Mouse (Mus musculus) kidney, adult 2 months (tissue): ENCODE measurements around the gene Gm21958. TPM values are rescaled to one million over a fixed set of nuclear protein-coding genes. Genes with fewer than 3 reads are reported as not detected.

Experiments used
- DNase-seq: peaks from one replicate; pipeline ENCODE4 v3.0.0; 2021
- H3K27ac ChIP-seq: fragments of 200-500 bp; 2 replicates; pipeline ENCODE4 v1.5.1; 2012; ENCODE audit warnings: low read depth, low read length, control low read depth, inconsistent platforms; ENCODE audit not compliant: insufficient read depth
- H3K27me3 ChIP-seq: fragments of 200-500 bp; replicated peaks from 2 replicates; pipeline ENCODE4 v1.6.1; 2012; ENCODE audit warnings: mild to moderate bottlenecking, moderate library complexity, low read length, inconsistent platforms; ENCODE audit not compliant: control insufficient read depth, insufficient read depth
- H3K36me3 ChIP-seq: fragments of 200-500 bp; 2 replicates; pipeline ENCODE4 v1.6.1; 2012; ENCODE audit warnings: mild to moderate bottlenecking, moderate library complexity, low read length, inconsistent platforms; ENCODE audit not compliant: control insufficient read depth, insufficient read depth
- H3K4me1 ChIP-seq: fragments of 200-500 bp; 2 replicates; pipeline ENCODE4 v1.6.1; 2011; ENCODE audit warnings: low read length; ENCODE audit not compliant: control insufficient read depth, insufficient read depth
- H3K4me3 ChIP-seq: fragments of 200-500 bp; 2 replicates; pipeline ENCODE4 v1.5.1; 2011; ENCODE audit warnings: mild to moderate bottlenecking, low read depth, low read length, control low read depth; ENCODE audit not compliant: insufficient read depth
- CTCF ChIP-seq: fragments of 200-500 bp; conservative IDR thresholded peaks from 2 replicates; pipeline ENCODE4 v1.5.1; 2011; ENCODE audit warnings: low read depth, mild to moderate bottlenecking, control low read depth, low read length, moderate library complexity, mixed read lengths; ENCODE audit not compliant: insufficient read depth, insufficient read length
- POLR2A ChIP-seq: fragments of 200-500 bp; IDR thresholded peaks from one replicate; pipeline ENCODE4 v1.6.1; 2011; ENCODE audit warnings: low read depth, low read length, control low read depth
- WGBS: fragments of 180-500 bp; shearing (Covaris S2); methylation state at CpG from one replicate; pipeline ENCODE4 v1.1.7; 2018; 5-methylcytosine and 5-hydroxymethylcytosine counted together
- polyA plus RNA-seq: library from polyadenylated mRNA; depleted of rRNA; stranded (reverse); fragments of >200 nt; gene quantifications from 2 replicates; pipeline ENCODE4 v1.2.3, GENCODE M21; 2012; rRNA removed

Gene Gm21958
- polyA plus RNA-seq, result not detected in 2 replicates

DNA sequence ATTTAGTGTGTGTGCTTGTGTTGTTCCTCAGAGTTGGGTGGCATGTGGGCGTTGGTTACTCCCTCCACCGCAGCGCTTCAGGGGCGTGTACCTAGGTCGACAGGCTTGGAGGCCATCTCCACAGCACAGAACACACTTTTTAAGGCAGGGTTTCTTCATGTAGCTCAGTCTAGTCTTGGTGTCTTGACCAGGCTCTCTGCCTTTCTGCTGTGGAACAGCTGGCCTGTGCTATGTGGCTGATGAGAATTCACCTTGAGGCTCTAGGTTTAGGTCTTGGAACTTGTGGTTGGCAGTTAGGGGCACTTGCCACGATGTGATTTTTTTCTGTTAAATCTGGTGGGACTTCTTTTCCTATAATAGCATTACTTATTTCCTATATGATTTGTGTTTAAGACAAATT is at the start of gene Gm21958:
Gene Gm21958 (minus strand): TSS at position 101 of the 400 bp plus-strand sequence.
- 85% methylated on average over 6 of the region's 6 CpGs for WGBS
- H3K4me3 ChIP-seq, result no peak within 1 kb of the TSS
- no peak for DNase-seq
- no peaks in the 10 kb centered on the region for H3K4me1 ChIP-seq
- no peaks in the 10 kb centered on the region for H3K27me3 ChIP-seq
- TF ChIP-seq CTCF (no peak), POLR2A (no peak)
- H3K27ac ChIP-seq, result no peak within 1 kb of the TSS
- peaks cover 13% of the 10 kb centered on the region for H3K36me3 ChIP-seq

DNA sequence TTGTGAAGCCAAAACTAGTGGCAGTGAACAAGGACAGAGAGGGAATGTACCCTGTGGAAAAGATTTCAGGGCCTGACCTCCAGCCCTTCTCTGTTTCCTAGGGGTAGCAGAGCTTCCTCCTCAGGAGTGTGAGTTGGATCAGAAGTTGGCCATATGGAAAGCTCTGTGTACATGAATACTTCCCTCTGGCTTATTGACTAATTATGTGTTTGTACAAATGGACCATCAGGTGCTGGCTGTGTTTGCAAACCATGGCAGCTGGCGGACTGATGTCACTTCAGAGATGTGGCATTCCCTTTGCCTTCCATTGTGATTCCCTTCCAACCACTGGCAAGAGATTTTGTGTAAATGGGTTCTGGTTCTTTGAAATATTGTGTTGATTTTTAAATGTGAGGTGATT is 47.1 kb upstream of the Gm21958 start:
- no peak for TF ChIP-seq CTCF
- no peak for TF ChIP-seq POLR2A
- no peaks in the 10 kb centered on the region for H3K36me3 ChIP-seq
- WGBS, result 98% methylated on average over 1 of the region's 1 CpGs

DNA sequence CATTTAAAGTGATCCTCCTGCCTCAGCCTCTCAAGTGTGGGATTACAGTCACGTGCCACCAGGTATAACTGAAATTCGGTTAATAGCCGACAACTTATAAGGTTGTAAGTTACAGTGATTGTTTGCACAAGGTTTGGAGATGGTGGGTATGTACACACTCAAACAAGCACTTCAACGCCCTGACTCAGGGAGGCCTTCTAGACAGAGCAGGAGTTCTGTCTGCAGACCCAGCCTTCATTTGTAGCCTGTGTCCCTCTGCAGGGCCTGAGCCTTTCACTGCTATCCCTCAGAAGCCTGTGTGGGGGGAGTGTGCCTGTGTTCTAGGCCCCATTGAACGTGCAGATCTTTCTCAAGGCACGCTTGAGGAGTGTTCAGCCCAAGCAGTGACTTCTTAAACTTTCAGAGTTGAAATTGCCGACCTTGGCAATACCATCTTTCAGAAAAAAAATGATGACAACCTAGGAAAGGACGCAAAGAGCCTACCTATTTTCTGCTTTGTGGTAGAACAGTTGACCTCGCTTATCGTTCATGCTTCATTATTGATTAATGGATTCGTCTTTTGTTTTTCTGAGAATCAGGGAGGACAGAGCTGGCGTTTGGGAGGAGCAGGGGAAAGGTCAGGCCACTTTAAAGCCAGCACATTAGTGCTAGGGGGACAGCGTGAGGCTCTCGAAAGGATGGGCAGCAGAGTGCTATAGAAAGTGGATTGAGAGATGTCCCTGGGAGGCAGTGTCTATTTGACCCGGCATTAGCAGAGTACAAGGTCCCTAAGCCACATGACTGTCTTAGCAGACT is 46.4 kb upstream of the Gm21958 start:
- peak; percentile 5 for DNase-seq
- H3K4me1 ChIP-seq, result no peaks in the 10 kb centered on the region
- no peak overlapping the region for H3K27ac ChIP-seq
- TF ChIP-seq POLR2A (no peak), CTCF (no peak)
- no peak overlapping the region for H3K4me3 ChIP-seq
- no peaks in the 10 kb centered on the region for H3K36me3 ChIP-seq
- no peaks in the 10 kb centered on the region for H3K27me3 ChIP-seq
- WGBS, result 71% methylated on average over 15 of the region's 15 CpGs

More for the DNA sequence above, 47.1 kb upstream of the Gm21958 start:
- H3K27ac ChIP-seq, result no peak overlapping the region
- no peaks in the 10 kb centered on the region for H3K4me1 ChIP-seq
- H3K4me3 ChIP-seq, result no peak overlapping the region
- no peak for DNase-seq
- H3K27me3 ChIP-seq, result no peaks in the 10 kb centered on the region

DNA sequence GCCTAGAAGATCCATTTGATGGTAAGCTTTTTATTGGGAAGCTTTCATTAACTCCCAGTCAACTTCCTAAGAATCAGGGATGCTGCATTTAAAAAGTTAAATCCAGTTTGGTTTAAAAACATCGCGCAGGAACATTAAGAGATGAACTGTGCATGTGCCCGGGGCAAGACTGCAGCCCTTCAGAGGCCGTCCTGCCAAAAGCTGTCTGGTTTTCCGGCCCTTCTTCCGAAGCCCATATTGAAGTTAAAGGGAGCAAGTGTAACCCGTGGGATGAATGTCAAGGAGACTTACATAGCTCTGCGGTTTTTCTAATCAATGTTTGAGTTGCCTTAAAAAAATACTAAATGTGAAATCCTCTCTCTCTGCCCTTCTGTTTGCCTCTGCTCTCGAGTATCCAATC is 45.1 kb upstream of the Gm21958 start:
- no peaks in the 10 kb centered on the region for H3K36me3 ChIP-seq
- no peaks in the 10 kb centered on the region for H3K27me3 ChIP-seq
- WGBS, result 82% methylated on average over 9 of the region's 9 CpGs
- no peaks in the 10 kb centered on the region for H3K4me1 ChIP-seq
- H3K4me3 ChIP-seq, result no peak overlapping the region
- H3K27ac ChIP-seq, result no peak overlapping the region
- no peak for DNase-seq
- TF ChIP-seq POLR2A (no peak), CTCF (no peak)

DNA sequence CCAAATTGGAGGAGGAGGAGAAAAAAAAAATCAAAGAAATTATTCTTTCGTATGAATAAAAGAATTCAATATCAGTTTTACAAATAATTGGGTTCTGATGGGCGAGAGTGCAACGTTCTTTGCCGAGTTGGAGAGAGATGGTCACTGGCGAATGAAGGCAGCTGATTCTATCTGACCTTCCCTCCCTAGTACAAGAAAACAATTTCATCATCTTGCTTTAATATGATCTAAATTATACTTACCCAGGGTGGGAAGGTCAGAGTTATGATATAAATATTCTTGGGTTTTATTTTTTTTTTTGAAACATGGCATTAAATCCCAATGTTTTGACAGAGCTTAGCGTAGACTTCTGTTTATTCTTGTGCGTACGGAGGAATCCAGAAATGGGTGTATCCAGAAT is 43.3 kb upstream of the Gm21958 start:
- H3K27ac ChIP-seq, result no peak overlapping the region
- WGBS, result 90% methylated on average over 8 of the region's 8 CpGs
- H3K36me3 ChIP-seq, result no peaks in the 10 kb centered on the region
- H3K4me1 ChIP-seq, result no peaks in the 10 kb centered on the region
- TF ChIP-seq POLR2A (no peak), CTCF (no peak)
- no peak for DNase-seq
- H3K27me3 ChIP-seq, result no peaks in the 10 kb centered on the region
- no peak overlapping the region for H3K4me3 ChIP-seq

DNA sequence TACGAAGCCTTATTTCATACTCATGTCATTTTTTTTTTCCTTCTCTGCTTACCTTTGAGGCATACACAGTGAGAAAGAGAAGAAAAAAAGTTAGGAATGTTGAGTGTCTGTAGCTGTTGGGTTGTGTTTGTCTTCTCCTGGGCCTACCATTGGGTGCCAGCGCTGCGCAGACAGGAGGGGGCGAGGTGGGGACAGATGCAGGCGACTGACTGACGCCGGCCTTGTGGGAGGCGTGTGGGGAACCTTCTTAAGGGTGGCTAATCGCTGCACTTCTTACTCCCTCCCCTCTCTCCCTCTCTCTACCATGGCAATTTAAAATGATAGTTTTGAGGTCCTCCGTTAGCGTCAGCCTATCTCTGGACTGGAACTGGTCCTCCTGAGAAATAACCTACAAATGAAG is 41.9 kb upstream of the Gm21958 start:
- H3K27ac ChIP-seq, result no peak overlapping the region
- peak; percentile 38 for DNase-seq
- H3K4me3 ChIP-seq, result peak overlapping the region; percentile 70
- TF ChIP-seq POLR2A (no peak), CTCF (no peak)
- H3K4me1 ChIP-seq, result no peaks in the 10 kb centered on the region
- no peaks in the 10 kb centered on the region for H3K27me3 ChIP-seq
- H3K36me3 ChIP-seq, result no peaks in the 10 kb centered on the region
- 8% methylated on average over 11 of the region's 11 CpGs for WGBS

DNA sequence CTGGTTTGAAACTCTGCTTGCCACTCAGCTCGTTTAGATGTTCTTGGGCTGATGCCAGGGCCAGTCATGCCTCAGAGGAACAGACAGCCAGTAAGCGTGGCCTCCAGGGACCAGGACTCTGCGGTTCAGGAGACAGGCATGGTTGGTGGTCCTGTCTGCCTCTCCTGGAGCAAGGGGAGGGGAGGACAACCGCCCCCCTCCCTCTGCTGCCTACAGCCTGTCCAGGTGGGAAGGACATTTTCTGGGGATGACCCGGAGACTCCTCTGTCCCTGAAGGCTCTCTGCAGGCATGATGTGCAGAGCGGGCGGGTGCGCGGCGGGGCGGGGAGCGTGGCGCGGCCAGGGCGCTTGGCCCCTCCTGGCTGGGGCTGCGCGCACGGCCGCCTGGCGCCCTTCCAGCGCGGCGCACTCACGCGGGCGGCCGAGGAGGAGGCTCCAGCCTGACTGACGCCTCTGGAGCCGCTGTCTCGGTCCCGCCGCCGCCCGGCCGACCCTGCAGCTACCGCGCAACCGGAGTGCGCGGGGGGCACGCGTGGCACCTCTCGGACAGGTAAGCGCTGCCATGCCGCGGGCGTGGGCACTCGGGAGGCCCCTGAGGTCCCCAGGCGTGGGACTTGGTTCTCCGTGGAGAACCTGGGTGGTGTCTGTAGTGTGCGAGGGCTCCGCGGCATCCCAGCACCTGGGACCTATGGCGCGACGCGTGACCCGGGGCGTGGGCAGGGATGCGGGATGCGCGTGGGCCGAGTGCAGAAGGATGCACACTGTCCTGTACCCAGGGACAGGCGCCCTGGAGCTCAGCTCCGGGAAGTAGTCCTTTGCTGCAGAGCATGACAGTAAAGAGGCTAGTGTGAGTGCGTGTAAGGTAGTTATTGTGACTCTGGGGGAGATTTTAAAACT is 41.2 kb upstream of the Gm21958 start, which contains the start of gene Smad9:
Gene Smad9 (plus strand): TSS at position 438 of the 897 bp plus-strand sequence.
- 1% methylated on average over 63 of the region's 66 CpGs for WGBS
- Histone ChIP-seq H3K4me3 (peak within 1 kb of the TSS; percentile 70), H3K4me1 (no peaks in the 10 kb centered on the region), H3K27ac (no peak within 1 kb of the TSS), H3K27me3 (no peaks in the 10 kb centered on the region), H3K36me3 (no peaks in the 10 kb centered on the region)
- DNase-seq, result peak; percentile 69
- no peak for TF ChIP-seq POLR2A
- no peak for TF ChIP-seq CTCF
